Mouse (Mus musculus) testis, adult 2 months (tissue): ENCODE data around the gene Gga3. TPM values are rescaled to one million over a fixed set of nuclear protein-coding genes. Genes with fewer than 3 reads are reported as not detected.

ENCODE experiments used
- H3K27ac ChIP-seq: fragments of 200-500 bp; 2 replicates; pipeline ENCODE4 v1.5.1; 2012; ENCODE audit warnings: low read depth, low read length; ENCODE audit not compliant: control insufficient read depth, insufficient read depth
- H3K27me3 ChIP-seq: fragments of 200-500 bp; 2 replicates; pipeline ENCODE4 v1.6.1; 2012; ENCODE audit warnings: mild to moderate bottlenecking, low read length, moderate library complexity; ENCODE audit not compliant: control insufficient read depth, insufficient read depth
- H3K36me3 ChIP-seq: fragments of 200-500 bp; 2 replicates; pipeline ENCODE4 v1.6.1; 2012; ENCODE audit warnings: mild to moderate bottlenecking, low read length; ENCODE audit not compliant: control insufficient read depth, insufficient read depth
- H3K4me1 ChIP-seq: fragments of 200-500 bp; 2 replicates; pipeline ENCODE4 v1.6.1; 2012; ENCODE audit warnings: low read length; ENCODE audit not compliant: control insufficient read depth, insufficient read depth
- H3K4me3 ChIP-seq: fragments of 200-500 bp; 2 replicates; pipeline ENCODE4 v1.5.1; 2012; ENCODE audit warnings: low read depth, mild to moderate bottlenecking, low read length, moderate library complexity, mixed read lengths; ENCODE audit not compliant: control insufficient read depth
- CTCF ChIP-seq: fragments of 200-500 bp; IDR thresholded peaks from 2 replicates; pipeline ENCODE4 v1.5.1; 2012; ENCODE audit warnings: low read depth, mild to moderate bottlenecking, inconsistent platforms, low read length, moderate library complexity; ENCODE audit not compliant: control insufficient read depth, insufficient read depth, insufficient replicate concordance
- POLR2A ChIP-seq: fragments of 200-500 bp; IDR thresholded peaks from 2 replicates; pipeline ENCODE4 v1.6.1; 2012; ENCODE audit warnings: low read depth, mild to moderate bottlenecking, inconsistent platforms, low read length, moderate library complexity; ENCODE audit not compliant: control insufficient read depth
- polyA plus RNA-seq: library from polyadenylated mRNA; depleted of rRNA; stranded (reverse); fragments of >200 nt; gene quantifications from 2 replicates; pipeline ENCODE4 v1.2.3, GENCODE M21; 2012

Gene Gga3
- polyA plus RNA-seq, 1 experiment: 19.8 TPM

DNA sequence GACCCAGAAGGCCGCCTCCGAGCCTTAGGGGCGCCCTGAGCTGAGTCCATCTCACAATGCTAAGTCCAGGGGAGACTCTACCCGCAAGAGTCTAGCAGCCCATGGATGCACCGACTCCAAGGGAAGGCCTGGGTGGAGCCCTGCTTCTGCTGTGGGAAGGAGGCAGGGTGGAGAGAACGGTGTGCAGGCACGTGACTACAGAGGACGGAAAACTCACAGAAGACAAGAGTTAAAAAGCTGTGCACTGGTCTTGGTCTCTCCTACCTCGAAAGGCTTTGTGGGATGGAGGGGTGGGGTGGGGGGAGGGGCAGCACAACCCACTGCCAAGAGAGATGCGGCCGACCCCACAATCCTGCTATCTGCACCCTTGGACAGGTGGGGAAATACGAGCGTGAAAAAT is 40.5 kb upstream of the Gga3 start:
- no peaks in the 10 kb centered on the region; the same call in 1 of the 2 replicates for H3K36me3 ChIP-seq
- no peak overlapping the region for H3K27ac ChIP-seq
- peaks cover 5% of the 10 kb centered on the region for H3K4me1 ChIP-seq
- H3K27me3 ChIP-seq: no peaks in the 10 kb centered on the region
- TF ChIP-seq CTCF: no peak
- H3K4me3 ChIP-seq: no peak overlapping the region

DNA sequence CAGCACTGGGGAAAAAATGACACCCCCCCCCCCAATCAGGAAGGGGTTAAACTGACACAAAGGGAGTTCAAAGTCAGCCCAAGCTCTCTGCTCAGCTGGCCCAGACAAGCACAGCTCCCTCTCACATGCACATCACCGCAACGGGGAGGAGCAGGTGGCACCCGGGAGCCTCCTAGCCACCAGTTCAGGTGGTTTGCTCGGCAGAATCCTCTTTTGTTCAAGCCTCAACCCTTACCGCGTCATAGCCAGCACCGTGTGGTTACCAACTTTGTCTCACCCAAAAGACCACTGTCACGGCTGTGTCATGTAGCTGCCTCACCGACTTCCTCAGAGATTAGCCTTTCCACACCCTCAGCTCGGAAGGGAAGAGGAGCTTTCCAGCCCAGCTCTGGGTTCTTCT is 39.4 kb upstream of the Gga3 start:
- TF ChIP-seq POLR2A (no peak), CTCF (no peak)
- peaks cover 5% of the 10 kb centered on the region for H3K4me1 ChIP-seq
- no peaks in the 10 kb centered on the region for H3K27me3 ChIP-seq
- H3K27ac ChIP-seq: no peak overlapping the region
- H3K36me3 ChIP-seq: no peaks in the 10 kb centered on the region; the same call in 1 of the 2 replicates
- no peak overlapping the region for H3K4me3 ChIP-seq

DNA sequence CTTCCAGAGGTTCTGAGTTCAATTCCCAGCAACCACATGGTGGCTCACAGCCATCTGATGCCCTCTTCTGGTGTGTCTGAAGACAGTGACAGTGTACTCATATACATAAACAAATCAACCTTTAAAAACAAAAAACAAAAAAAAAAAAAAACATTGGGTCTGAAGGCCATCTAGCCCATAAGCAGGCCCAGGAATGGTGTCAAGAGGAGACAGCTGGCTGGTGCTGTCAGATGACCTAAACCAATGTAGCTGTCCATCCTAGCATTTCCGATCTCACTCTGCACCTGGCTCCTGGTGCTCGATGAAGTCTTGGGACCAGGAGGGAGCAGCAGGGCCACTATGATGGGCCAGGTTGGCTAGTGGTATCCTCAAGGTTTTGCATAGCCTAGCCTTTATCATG is 38.9 kb upstream of the Gga3 start:
- no peak overlapping the region for H3K27ac ChIP-seq

DNA sequence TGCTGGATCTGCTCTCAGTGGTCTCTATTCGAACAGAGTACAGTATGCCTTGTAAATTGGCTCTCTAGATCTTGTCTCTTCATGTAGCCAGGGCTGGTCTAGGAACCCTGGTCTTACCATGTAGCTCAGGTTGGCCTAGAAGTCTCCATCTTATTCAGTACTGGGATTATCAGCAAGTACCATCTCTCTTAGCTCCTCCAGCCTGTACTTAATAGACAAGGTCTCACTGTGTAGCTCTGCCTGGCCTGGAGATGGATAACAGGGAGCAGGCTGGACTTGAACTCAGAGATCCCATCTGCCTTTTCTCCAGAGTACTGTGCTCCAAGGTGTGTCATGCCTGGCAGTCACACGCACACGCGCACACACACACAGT is 37.8 kb upstream of the Gga3 start:
- no peaks in the 10 kb centered on the region for H3K27me3 ChIP-seq
- peaks cover 5% of the 10 kb centered on the region for H3K4me1 ChIP-seq
- H3K36me3 ChIP-seq: no peaks in the 10 kb centered on the region; the same call in 1 of the 2 replicates
- no peak overlapping the region for H3K4me3 ChIP-seq
- no peak overlapping the region for H3K27ac ChIP-seq
- no peak for TF ChIP-seq POLR2A
- TF ChIP-seq CTCF: no peak

More for the DNA sequence above, 38.9 kb upstream of the Gga3 start:
- no peaks in the 10 kb centered on the region for H3K27me3 ChIP-seq
- peaks cover 5% of the 10 kb centered on the region for H3K4me1 ChIP-seq
- TF ChIP-seq CTCF (no peak), POLR2A (no peak)
- H3K36me3 ChIP-seq: no peaks in the 10 kb centered on the region; the same call in 1 of the 2 replicates
- no peak overlapping the region for H3K4me3 ChIP-seq

DNA sequence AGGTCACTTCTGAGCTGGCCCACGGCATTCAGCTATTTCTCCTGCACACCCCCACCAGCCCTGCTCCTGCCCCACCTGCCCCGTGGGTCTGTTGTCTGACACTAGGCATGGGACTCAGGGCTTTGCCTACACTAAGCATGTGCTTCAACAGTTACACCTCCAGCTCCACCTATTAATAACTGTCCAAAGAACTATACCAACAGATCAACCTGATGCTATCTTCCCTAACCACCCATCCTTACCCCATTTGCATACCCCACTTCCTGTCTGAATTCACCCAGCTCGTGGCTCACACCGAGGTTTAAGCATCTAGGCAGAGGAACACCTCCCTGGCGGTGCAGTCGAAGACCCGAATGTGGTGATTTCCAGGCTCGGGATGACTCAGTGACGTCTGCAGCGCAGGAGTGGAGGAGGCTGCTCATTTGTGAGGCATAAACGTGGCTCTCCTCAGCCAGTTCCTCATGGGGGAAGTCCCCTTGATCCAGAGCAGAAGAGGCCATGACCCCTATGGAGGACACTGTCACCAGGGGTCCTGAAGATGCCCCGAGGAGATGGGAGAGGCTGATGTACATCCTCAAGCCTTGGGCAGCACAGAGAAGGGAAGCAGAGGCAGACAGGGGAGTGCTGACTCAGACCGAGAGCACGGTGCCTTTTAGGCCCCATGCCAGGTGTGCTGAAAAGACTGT is 37.3 kb upstream of the Gga3 start:
- no peak overlapping the region for H3K27ac ChIP-seq
- TF ChIP-seq POLR2A (no peak), CTCF (no peak)

DNA sequence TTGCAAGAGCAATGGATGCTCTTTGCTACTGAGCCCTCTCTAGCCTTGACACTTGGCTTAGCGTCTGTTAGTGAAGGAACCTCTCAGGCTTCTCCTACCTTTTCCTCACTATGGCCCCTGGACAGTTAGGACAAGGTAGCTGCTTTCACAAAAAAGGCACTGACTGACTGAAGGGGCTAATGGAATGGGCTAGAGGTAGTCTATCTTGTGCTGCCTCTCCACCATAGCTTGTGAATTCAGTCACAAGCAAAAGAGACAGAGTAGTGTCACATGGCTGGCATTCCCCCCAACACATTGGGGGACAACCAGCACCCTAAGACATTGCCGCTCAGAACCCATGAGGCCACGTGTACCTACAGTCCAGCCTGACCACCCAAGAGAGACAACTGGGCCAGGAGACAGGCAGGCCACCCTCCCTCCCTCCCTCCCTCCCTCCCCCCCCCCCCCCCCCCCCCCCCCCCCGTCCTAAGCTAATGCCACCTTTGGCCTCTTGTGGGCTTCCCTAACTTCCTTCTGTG is 36.5 kb upstream of the Gga3 start:
- Histone ChIP-seq H3K4me3 (no peak overlapping the region), H3K36me3 (no peaks in the 10 kb centered on the region), H3K27me3 (no peaks in the 10 kb centered on the region), H3K27ac (no peak overlapping the region), H3K4me1 (peaks cover 5% of the 10 kb centered on the region)
- no peak for TF ChIP-seq POLR2A
- TF ChIP-seq CTCF: no peak

More for the DNA sequence above, 37.3 kb upstream of the Gga3 start:
- no peaks in the 10 kb centered on the region for H3K27me3 ChIP-seq
- H3K4me1 ChIP-seq: peaks cover 5% of the 10 kb centered on the region
- H3K4me3 ChIP-seq: no peak overlapping the region
- H3K36me3 ChIP-seq: no peaks in the 10 kb centered on the region

DNA sequence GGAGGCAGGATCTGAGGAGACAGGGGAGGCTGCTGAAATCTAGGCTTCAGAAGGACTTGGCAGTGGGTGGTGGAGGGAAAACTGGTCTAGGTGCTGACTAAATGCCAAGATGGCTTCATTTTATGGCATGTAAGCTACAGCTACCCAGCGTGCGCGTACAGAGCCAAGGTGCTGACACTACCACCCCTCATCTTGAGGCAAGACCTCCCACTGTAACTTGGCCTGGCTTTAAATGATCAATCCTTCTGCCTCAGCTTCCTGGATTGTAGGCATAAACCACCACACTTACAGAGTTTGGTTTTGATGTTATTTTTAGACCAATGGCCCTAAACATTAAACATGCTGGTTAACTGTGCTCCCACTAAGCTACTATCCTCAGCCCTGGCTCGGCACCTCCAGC is 35.7 kb upstream of the Gga3 start:
- H3K27ac ChIP-seq: no peak overlapping the region
- no peak for TF ChIP-seq POLR2A
- TF ChIP-seq CTCF: no peak
- H3K27me3 ChIP-seq: no peaks in the 10 kb centered on the region
- peaks cover 5% of the 10 kb centered on the region for H3K4me1 ChIP-seq
- no peak overlapping the region for H3K4me3 ChIP-seq
- no peaks in the 10 kb centered on the region for H3K36me3 ChIP-seq
